ENCODE assay signal across 13 mouse cellular contexts in genomic region chr12:112544946-112545701, GRCm38 (mm10). TPM values are rescaled to one million over a fixed set of nuclear protein-coding genes. Genes with fewer than 3 reads are reported as not detected.
A peak's percentile ranks its signal among the peaks of the same experiment; 100 is the strongest.
DNase-seq lines count a peak whose midpoint lies in the region; ATAC-seq lines count a peak whose summit lies in the region.
"Had no signal": no experiment of that assay in that cellular context is flagged by ENCODE, and none has a peak within 500 bp of the region (broad histone marks: within the 10 kb centered on the region; RNA-seq: fewer than 3 reads in every experiment).

No protein-coding gene starts in this region.

- no peak for ATAC-seq in kidney, embryonic 15.5 days (replicated peaks; ENCODE audit: low FRiP score)
- no peak for ATAC-seq in embryonic facial prominence, embryonic 14.5 days (ENCODE audit: low read depth)
- no peak for ATAC-seq in midbrain, embryonic 13.5 days

- H3K27me3 ChIP-seq in kidney, embryonic 15.5 days = no peaks in the 10 kb centered on the region
- H3K27me3 ChIP-seq in embryonic facial prominence, embryonic 14.5 days (replicated peaks; ENCODE audit: control insufficient read depth, insufficient read depth, low read length) = no peaks in the 10 kb centered on the region; the same call in 1 of the 2 replicates
- H3K27me3 ChIP-seq in midbrain, embryonic 13.5 days = peaks cover 11% of the 10 kb centered on the region; the same call in 1 of the 2 replicates

- no peaks in the 10 kb centered on the region for H3K9me3 ChIP-seq in kidney, embryonic 15.5 days (replicated peaks)
- H3K9me3 ChIP-seq in embryonic facial prominence, embryonic 14.5 days (ENCODE audit: control insufficient read depth, low read length) = no peaks in the 10 kb centered on the region
- no peaks in the 10 kb centered on the region for H3K9me3 ChIP-seq in midbrain, embryonic 13.5 days
- H3K9me3 ChIP-seq: hindbrain, embryonic 15.5 days had no signal

- H3K9ac ChIP-seq in kidney, embryonic 15.5 days = 0 out of 2 replicates have a peak overlapping the region, but pooled peaks have one; percentile 7
- H3K9ac ChIP-seq in embryonic facial prominence, embryonic 14.5 days (ENCODE audit: low read depth, low read length) = peak overlapping the region; percentile 25; the same call in 1 of the 2 replicates
- 0 out of 2 replicates have a peak overlapping the region, but pooled peaks have one; percentile 16 for H3K9ac ChIP-seq in midbrain, embryonic 13.5 days (replicated peaks)
- H3K9ac ChIP-seq: hindbrain, embryonic 15.5 days had no signal

- 49% methylated on average over 12 of the region's 12 CpGs for WGBS in kidney, embryonic 15.5 days
- 19% methylated on average over 12 of the region's 12 CpGs for WGBS in embryonic facial prominence, embryonic 14.5 days
- 29% methylated on average over 12 of the region's 12 CpGs for WGBS in midbrain, embryonic 13.5 days

- no peak overlapping the region for H3K4me2 ChIP-seq in kidney, embryonic 15.5 days
- H3K4me2 ChIP-seq in embryonic facial prominence, embryonic 14.5 days (ENCODE audit: low read depth, low read length) = no peak overlapping the region
- H3K4me2 ChIP-seq in midbrain, embryonic 13.5 days (replicated peaks) = no peak overlapping the region
- H3K4me2 ChIP-seq: hindbrain, embryonic 15.5 days had no signal

- no peaks in the 10 kb centered on the region for H3K36me3 ChIP-seq in kidney, embryonic 15.5 days
- no peaks in the 10 kb centered on the region for H3K36me3 ChIP-seq in embryonic facial prominence, embryonic 14.5 days (ENCODE audit: control insufficient read depth, insufficient read depth, low read length)
- H3K36me3 ChIP-seq in midbrain, embryonic 13.5 days = no peaks in the 10 kb centered on the region
- H3K36me3 ChIP-seq: hindbrain, embryonic 15.5 days had no signal

- no peak overlapping the region for H3K27ac ChIP-seq in kidney, embryonic 15.5 days
- H3K27ac ChIP-seq in embryonic facial prominence, embryonic 14.5 days (replicated peaks; ENCODE audit: low read depth, low read length) = no peak overlapping the region
- peak overlapping the region; percentile 14 for H3K27ac ChIP-seq in midbrain, embryonic 13.5 days
- H3K27ac ChIP-seq: hindbrain, embryonic 15.5 days had no signal

- peaks cover 29% of the 10 kb centered on the region for H3K4me1 ChIP-seq in kidney, embryonic 15.5 days
- H3K4me1 ChIP-seq in embryonic facial prominence, embryonic 14.5 days (ENCODE audit: control insufficient read depth, insufficient read depth, low read length) = no peaks in the 10 kb centered on the region
- peaks cover 50% of the 10 kb centered on the region for H3K4me1 ChIP-seq in midbrain, embryonic 13.5 days (replicated peaks)

- no peak overlapping the region for H3K4me3 ChIP-seq in kidney, embryonic 15.5 days (replicated peaks)
- H3K4me3 ChIP-seq in embryonic facial prominence, embryonic 14.5 days (ENCODE audit: low read depth, low read length) = no peak overlapping the region
- H3K4me3 ChIP-seq in midbrain, embryonic 13.5 days (replicated peaks) = no peak overlapping the region
- H3K4me3 ChIP-seq: hindbrain, embryonic 15.5 days had no signal

- peak; percentile 25 for DNase-seq in adrenal gland, postnatal 14 days
- no peak for DNase-seq in adrenal gland, adult (ENCODE audit: inconsistent age in 2 of 2, low spot score in 1 of 2)
- no peak for DNase-seq in kidney, postnatal 25 days
- DNase-seq in embryonic facial prominence, embryonic 14.5 days (ENCODE audit: low spot score) = no peak
- no peak for DNase-seq in lung, postnatal 4 days
- DNase-seq in testis, postnatal 10 days (ENCODE audit: low spot score) = no peak
- DNase-seq: liver; right cerebral cortex, adult 18-20 months had no signal

RNA-seq across cellular contexts. Expression of gene Tmem179, which starts 28.6 kb away (rescaled TPM):
- total RNA-seq in adrenal gland, postnatal 14 days (2021) = 3.9 and 6.0 TPM in 2 replicates
- polyA plus RNA-seq in kidney, embryonic 15.5 days (2015; fragmentation: Nextera tagmentation; extraction: Ambion mirVana) = 0.66 and 0.92 TPM in 2 replicates
- polyA plus RNA-seq in embryonic facial prominence, embryonic 14.5 days (2014; fragmentation: Nextera tagmentation; extraction: Ambion mirVana) = 2.4 and 2.9 TPM in 2 replicates
- 35.3 and 36.9 TPM in 2 replicates for polyA plus RNA-seq in midbrain, embryonic 13.5 days (2015; fragmentation: Nextera tagmentation; extraction: Ambion mirVana)
- total RNA-seq: common myeloid progenitor, adult 5-6 weeks; megakaryocyte progenitor cell, adult 5-6 weeks had no signal

RNA-seq across cellular contexts. Expression of gene Inf2, which starts 43.5 kb away (rescaled TPM):
- 25.3 and 33.2 TPM in 2 replicates for total RNA-seq in adrenal gland, postnatal 14 days (2021)
- 3.8 and 4.8 TPM in 2 replicates for polyA plus RNA-seq in kidney, embryonic 15.5 days (2015; fragmentation: Nextera tagmentation; extraction: Ambion mirVana)
- polyA plus RNA-seq in embryonic facial prominence, embryonic 14.5 days (2014; fragmentation: Nextera tagmentation; extraction: Ambion mirVana) = 6.4 and 8.1 TPM in 2 replicates
- 0.43 and 1.8 TPM in 2 replicates for polyA plus RNA-seq in midbrain, embryonic 13.5 days (2015; fragmentation: Nextera tagmentation; extraction: Ambion mirVana)

RNA-seq across cellular contexts. Expression of gene A530016L24Rik, which starts 55.9 kb away (rescaled TPM):
- 11.8 and 17.0 TPM in 2 replicates for total RNA-seq in adrenal gland, postnatal 14 days (2021)
- polyA plus RNA-seq in kidney, embryonic 15.5 days (2015; fragmentation: Nextera tagmentation; extraction: Ambion mirVana) = 0.22 and 0.44 TPM in 2 replicates
- 0.69 and 1.2 TPM in 2 replicates for polyA plus RNA-seq in embryonic facial prominence, embryonic 14.5 days (2014; fragmentation: Nextera tagmentation; extraction: Ambion mirVana)
- 0.09 and 0.15 TPM in 2 replicates for polyA plus RNA-seq in midbrain, embryonic 13.5 days (2015; fragmentation: Nextera tagmentation; extraction: Ambion mirVana)
- total RNA-seq: common myeloid progenitor, adult 5-6 weeks; megakaryocyte progenitor cell, adult 5-6 weeks had no signal
